Mouse (Mus musculus): ENCODE data around the gene Stk26. TPM values are rescaled to one million over a fixed set of nuclear protein-coding genes. Genes with fewer than 3 reads are reported as not detected.

Stk26 gene
- polyA plus RNA-seq, 1 experiment from 2014 or later, result 0.60 TPM

- Histone ChIP-seq H3K9me3 (replicated peaks) (no peaks in the 10 kb centered on the region), H3K4me3 (replicated peaks) (no peak overlapping the region), H3K27me3 (replicated peaks) (no peaks in the 10 kb centered on the region), H3K9ac (replicated peaks) (no peak overlapping the region), H3K4me2 (no peak overlapping the region), H3K4me1 (no peaks in the 10 kb centered on the region), H3K36me3 (no peaks in the 10 kb centered on the region), H3K27ac (replicated peaks) (no peak overlapping the region)
- WGBS, result 86% methylated on average over 6 of the region's 6 CpGs
- ATAC-seq (ENCODE audit: low FRiP score), result no peak
Observed at GRCm38 (mm10) chrX:50850428-50851184, 9.8 kb downstream of the Stk26 start.

- no peak overlapping the region for H3K9ac ChIP-seq (replicated peaks)
- no peaks in the 10 kb centered on the region for H3K27me3 ChIP-seq (replicated peaks)
- H3K4me3 ChIP-seq (replicated peaks), result no peak overlapping the region
- no peak overlapping the region for H3K27ac ChIP-seq (replicated peaks)
- no peaks in the 10 kb centered on the region for H3K4me1 ChIP-seq
- no peak for ATAC-seq (ENCODE audit: low FRiP score)
- no peaks in the 10 kb centered on the region for H3K36me3 ChIP-seq
- H3K4me2 ChIP-seq, result no peak overlapping the region
- 76% methylated on average over 2 of the region's 2 CpGs for WGBS
- no peaks in the 10 kb centered on the region for H3K9me3 ChIP-seq (replicated peaks)
Observed at GRCm38 (mm10) chrX:50863771-50864170, 22.9 kb downstream of the Stk26 start.

GRCm38 (mm10) chrX:50864734-50865133 lies 23.9 kb downstream of the Stk26 start:
- Histone ChIP-seq H3K4me2 (no peak overlapping the region), H3K4me1 (no peaks in the 10 kb centered on the region), H3K36me3 (no peaks in the 10 kb centered on the region), H3K27me3 (replicated peaks) (no peaks in the 10 kb centered on the region), H3K4me3 (replicated peaks) (no peak overlapping the region), H3K9me3 (replicated peaks) (no peaks in the 10 kb centered on the region), H3K9ac (replicated peaks) (no peak overlapping the region), H3K27ac (replicated peaks) (no peak overlapping the region)
- WGBS, result 83% methylated on average over 5 of the region's 5 CpGs
- ATAC-seq (ENCODE audit: low FRiP score), result no peak

GRCm38 (mm10) chrX:50874246-50875002 lies 33.6 kb downstream of the Stk26 start:
- H3K4me2 ChIP-seq, result no peak overlapping the region
- H3K27ac ChIP-seq (replicated peaks), result no peak overlapping the region
- H3K4me3 ChIP-seq (replicated peaks), result no peak overlapping the region
- H3K9ac ChIP-seq (replicated peaks), result no peak overlapping the region
- 89% methylated on average over 6 of the region's 6 CpGs for WGBS
- H3K36me3 ChIP-seq, result no peaks in the 10 kb centered on the region
- ATAC-seq (ENCODE audit: low FRiP score), result no peak
- no peaks in the 10 kb centered on the region for H3K9me3 ChIP-seq (replicated peaks)
- H3K27me3 ChIP-seq (replicated peaks), result no peaks in the 10 kb centered on the region
- no peaks in the 10 kb centered on the region for H3K4me1 ChIP-seq

- 78% methylated on average over 2 of the region's 2 CpGs for WGBS
- no peak overlapping the region for H3K9ac ChIP-seq (replicated peaks)
- H3K9me3 ChIP-seq (replicated peaks), result no peaks in the 10 kb centered on the region
- no peaks in the 10 kb centered on the region for H3K36me3 ChIP-seq
- no peak overlapping the region for H3K4me3 ChIP-seq (replicated peaks)
- no peaks in the 10 kb centered on the region for H3K4me1 ChIP-seq
- no peaks in the 10 kb centered on the region for H3K27me3 ChIP-seq (replicated peaks)
- no peak overlapping the region for H3K27ac ChIP-seq (replicated peaks)
- no peak overlapping the region for H3K4me2 ChIP-seq
- ATAC-seq (ENCODE audit: low FRiP score), result no peak
Observed at GRCm38 (mm10) chrX:50887999-50888398, 47.2 kb downstream of the Stk26 start.

GRCm38 (mm10) chrX:50903497-50903896 lies 62.6 kb downstream of the Stk26 start:
- H3K27me3 ChIP-seq (replicated peaks), result no peaks in the 10 kb centered on the region
- H3K4me2 ChIP-seq, result no peak overlapping the region
- H3K4me1 ChIP-seq, result no peaks in the 10 kb centered on the region
- no peaks in the 10 kb centered on the region for H3K9me3 ChIP-seq (replicated peaks)
- no peaks in the 10 kb centered on the region for H3K36me3 ChIP-seq
- H3K27ac ChIP-seq (replicated peaks), result no peak overlapping the region
- no peak for ATAC-seq (ENCODE audit: low FRiP score)
- 91% methylated on average over 3 of the region's 3 CpGs for WGBS
- H3K9ac ChIP-seq (replicated peaks), result no peak overlapping the region
- H3K4me3 ChIP-seq (replicated peaks), result no peak overlapping the region

GRCm38 (mm10) chrX:50909915-50910314 lies 69.1 kb downstream of the Stk26 start:
- no peaks in the 10 kb centered on the region for H3K4me1 ChIP-seq
- WGBS, result 82% methylated on average over 5 of the region's 5 CpGs
- H3K4me2 ChIP-seq, result no peak overlapping the region
- ATAC-seq (ENCODE audit: low FRiP score), result no peak
- H3K27me3 ChIP-seq (replicated peaks), result no peaks in the 10 kb centered on the region
- H3K9ac ChIP-seq (replicated peaks), result no peak overlapping the region
- no peak overlapping the region for H3K4me3 ChIP-seq (replicated peaks)
- H3K27ac ChIP-seq (replicated peaks), result no peak overlapping the region
- no peaks in the 10 kb centered on the region for H3K9me3 ChIP-seq (replicated peaks)
- H3K36me3 ChIP-seq, result no peaks in the 10 kb centered on the region

GRCm38 (mm10) chrX:50917389-50917788 lies 76.5 kb downstream of the Stk26 start:
- H3K27ac ChIP-seq (replicated peaks), result no peak overlapping the region
- H3K4me1 ChIP-seq, result no peaks in the 10 kb centered on the region
- no peaks in the 10 kb centered on the region for H3K36me3 ChIP-seq
- no peak overlapping the region for H3K4me3 ChIP-seq (replicated peaks)
- no peak overlapping the region for H3K9ac ChIP-seq (replicated peaks)
- 51% methylated on average over 3 of the region's 3 CpGs for WGBS
- no peak for ATAC-seq (ENCODE audit: low FRiP score)
- H3K27me3 ChIP-seq (replicated peaks), result no peaks in the 10 kb centered on the region
- H3K9me3 ChIP-seq (replicated peaks), result no peaks in the 10 kb centered on the region
- no peak overlapping the region for H3K4me2 ChIP-seq

- no peak for ATAC-seq (ENCODE audit: low FRiP score)
- Histone ChIP-seq H3K4me3 (replicated peaks) (no peak overlapping the region), H3K27me3 (replicated peaks) (no peaks in the 10 kb centered on the region)
Observed at GRCm38 (mm10) chrX:50918754-50919153, 77.9 kb downstream of the Stk26 start.

GRCm38 (mm10) chrX:50924629-50925364 lies 84.0 kb downstream of the Stk26 start:
- H3K4me3 ChIP-seq (replicated peaks), result no peak overlapping the region
- H3K4me1 ChIP-seq, result no peaks in the 10 kb centered on the region
- H3K27me3 ChIP-seq (replicated peaks), result 0 out of 2 replicates have a peak, but pooled peaks cover 3% of the 10 kb centered on the region
- H3K4me2 ChIP-seq, result no peak overlapping the region
- H3K27ac ChIP-seq (replicated peaks), result no peak overlapping the region
- H3K9me3 ChIP-seq (replicated peaks), result no peaks in the 10 kb centered on the region
- H3K9ac ChIP-seq (replicated peaks), result no peak overlapping the region
- WGBS, result 52% methylated on average over 18 of the region's 18 CpGs
- H3K36me3 ChIP-seq, result no peaks in the 10 kb centered on the region
- no peak for ATAC-seq (ENCODE audit: low FRiP score)

More at GRCm38 (mm10) chrX:50918754-50919153, 77.9 kb downstream of the Stk26 start:
- Histone ChIP-seq H3K27ac (replicated peaks) (no peak overlapping the region), H3K4me1 (no peaks in the 10 kb centered on the region), H3K36me3 (no peaks in the 10 kb centered on the region), H3K9me3 (replicated peaks) (no peaks in the 10 kb centered on the region), H3K9ac (replicated peaks) (no peak overlapping the region), H3K4me2 (no peak overlapping the region)
- WGBS, result 72% methylated on average over 3 of the region's 3 CpGs

- Histone ChIP-seq H3K4me3 (replicated peaks) (no peak overlapping the region), H3K27me3 (replicated peaks) (0 out of 2 replicates have a peak, but pooled peaks cover 3% of the 10 kb centered on the region), H3K9me3 (replicated peaks) (no peaks in the 10 kb centered on the region), H3K4me1 (no peaks in the 10 kb centered on the region), H3K4me2 (no peak overlapping the region), H3K9ac (replicated peaks) (no peak overlapping the region), H3K27ac (replicated peaks) (no peak overlapping the region), H3K36me3 (no peaks in the 10 kb centered on the region)
- 65% methylated on average over 10 of the region's 10 CpGs for WGBS
- no peak for ATAC-seq (ENCODE audit: low FRiP score)
Observed at GRCm38 (mm10) chrX:50926893-50927545, 86.2 kb downstream of the Stk26 start.

All from neural tube, embryonic 15.5 days (tissue).